Mouse (Mus musculus) A20 (cell line): ENCODE data around the gene Olfr1126.
"Not testable (repeated sequence)": the region's sequence is repeated elsewhere in the genome, so short reads cannot be mapped to it uniquely, and the experiment has no call there.

Experiments used
- DNase-seq: peaks from one replicate; pipeline ENCODE4 v3.0.0-alpha.2; 2011; ENCODE audit warnings: low read depth, low spot score

The Olfr1126 gene

DNA sequence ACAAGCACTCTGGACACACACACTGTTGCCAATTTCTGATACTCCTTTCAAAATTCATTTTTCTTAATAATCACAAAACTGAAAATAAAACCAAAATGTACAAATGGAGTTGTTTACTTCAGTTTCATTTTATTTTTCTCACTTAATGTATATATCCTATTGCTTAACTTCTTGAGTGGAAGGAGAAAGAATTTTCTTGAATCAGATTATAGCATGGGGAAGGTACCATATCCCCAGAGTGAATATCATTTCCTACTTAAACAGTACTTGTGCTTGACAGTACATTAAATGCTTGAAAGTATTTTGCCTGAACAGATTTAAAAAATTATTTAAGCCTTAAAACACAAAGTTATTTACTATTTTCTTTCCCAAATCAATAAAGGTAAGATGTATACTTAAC lies at the start of gene Olfr1126:
TSS of gene Olfr1126 (plus strand) at position 301 of the 400 bp plus-strand sequence.
- no peak for DNase-seq

DNA sequence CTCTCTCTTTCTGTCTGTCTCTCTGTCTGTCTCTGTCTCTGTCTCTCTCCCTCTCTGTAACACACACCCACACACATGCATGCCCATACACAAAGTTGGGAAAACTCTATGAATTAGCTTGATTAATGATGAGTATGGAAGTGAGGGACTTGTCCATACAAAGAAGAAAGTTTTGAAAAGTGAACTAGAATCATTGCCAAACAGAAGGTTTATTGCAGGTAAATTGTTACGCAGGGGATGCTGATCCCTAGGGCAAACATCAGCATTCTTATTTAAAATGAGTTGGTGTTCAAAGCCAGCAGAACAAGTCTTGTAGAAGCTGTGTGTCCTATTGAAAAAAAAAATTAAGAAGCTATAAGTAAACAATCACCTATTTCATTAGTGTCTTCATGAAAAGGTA lies 37.4 kb upstream of the Olfr1126 start, which contains the start of gene Olfr1123:
TSS of gene Olfr1123 (plus strand) at position 301 of the 400 bp plus-strand sequence.
- DNase-seq, result no peak

DNA sequence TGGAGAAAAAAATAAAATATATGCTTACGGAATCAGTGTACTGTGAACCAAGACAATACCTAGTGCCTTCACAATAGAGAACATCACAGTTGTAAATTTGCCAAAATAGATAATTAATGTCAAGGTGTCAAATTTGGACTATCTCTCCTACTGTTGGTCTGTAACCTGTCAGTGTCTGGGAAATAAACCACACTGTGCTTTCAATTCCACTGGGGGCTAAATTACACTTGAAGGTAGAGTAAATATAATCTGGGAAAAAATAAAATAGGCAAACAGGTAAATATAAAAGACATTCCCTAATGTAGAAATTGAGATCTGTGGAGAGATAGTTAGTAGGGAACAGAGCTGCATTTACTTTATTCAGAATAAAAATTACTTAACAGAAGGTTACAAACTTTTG lies 23.8 kb upstream of the Olfr1126 start, which contains the start of gene Olfr1124:
TSS of gene Olfr1124 (plus strand) at position 301 of the 400 bp plus-strand sequence.
- no peak for DNase-seq

DNA sequence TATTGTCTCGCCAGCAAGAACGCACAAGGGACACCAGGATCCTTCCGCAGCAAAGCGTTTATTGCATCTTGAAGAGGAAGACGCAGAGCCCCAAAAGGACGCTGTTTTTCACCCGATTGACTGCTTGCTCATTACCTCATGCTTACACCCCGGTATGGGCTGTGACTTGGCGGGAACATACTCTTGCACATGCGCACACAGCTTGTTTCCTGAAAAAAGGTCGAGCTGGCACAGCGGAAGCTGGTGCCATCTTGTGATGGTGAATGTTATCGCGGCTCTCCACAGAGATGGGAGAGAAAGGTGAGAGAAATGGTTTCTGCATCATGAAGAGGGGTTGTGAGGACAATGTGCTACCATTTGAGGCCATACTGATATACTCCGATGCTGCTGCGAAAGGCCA lies 16.0 kb upstream of the Olfr1126 start:
- no peak for DNase-seq

DNA sequence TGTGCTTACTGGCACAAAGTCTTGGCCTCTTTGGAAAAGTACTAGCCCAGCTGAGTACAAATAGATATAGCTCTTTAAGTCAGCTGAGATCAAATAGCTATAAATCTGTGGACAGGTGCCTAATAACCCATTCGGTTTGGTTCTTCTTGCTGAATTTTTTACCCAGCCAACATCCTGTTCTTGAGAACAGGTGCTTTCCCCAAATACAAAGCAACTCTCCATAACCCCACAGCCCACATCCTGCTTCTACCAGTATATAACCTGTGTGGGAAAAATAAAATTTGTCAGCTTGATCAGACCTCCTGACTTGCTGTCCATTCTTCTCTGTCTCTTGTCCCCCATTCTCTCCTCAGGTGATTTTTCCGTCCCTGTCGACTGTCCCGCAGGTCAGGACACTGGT lies 8.0 kb downstream of the Olfr1126 start:
- DNase-seq, result no peak

DNA sequence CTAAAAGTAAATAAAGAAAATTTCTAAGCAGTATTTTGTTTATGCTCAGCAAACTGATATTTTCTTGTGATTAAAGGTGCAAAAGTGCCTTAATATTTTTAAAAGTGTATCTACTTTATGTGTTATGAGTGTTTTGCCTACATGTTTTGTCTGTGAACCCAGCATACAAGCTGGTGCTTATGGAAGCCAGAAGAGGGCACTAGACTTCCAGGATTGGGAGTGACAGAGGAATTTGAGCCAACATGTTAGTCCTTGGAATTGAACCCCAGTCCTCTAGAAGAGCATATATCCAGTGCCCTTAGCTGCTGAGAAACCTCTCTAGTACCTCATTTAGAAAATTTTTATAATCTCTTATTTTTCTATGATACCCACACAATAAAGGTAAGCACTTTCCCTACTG lies 26.4 kb downstream of the Olfr1126 start:
- no peak for DNase-seq

DNA sequence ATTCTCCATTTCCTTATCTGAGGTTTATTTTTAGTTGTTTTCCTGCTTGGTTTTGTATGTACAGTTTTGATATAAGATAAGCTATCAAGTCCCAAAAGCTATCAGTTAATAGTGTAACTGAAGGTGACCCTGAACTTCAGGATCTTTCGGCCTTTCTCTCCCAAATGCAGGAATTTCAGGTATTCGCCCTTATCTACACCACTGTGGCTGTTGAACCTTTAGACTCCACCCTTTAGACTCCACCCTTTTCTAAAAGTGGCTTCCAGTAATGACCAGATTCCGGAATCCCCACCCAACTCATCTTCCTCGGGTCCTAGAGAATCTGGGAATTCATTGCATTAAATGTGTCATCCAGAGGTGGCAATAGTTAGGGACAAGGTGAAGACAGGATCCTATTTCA lies 27.4 kb downstream of the Olfr1126 start:
- DNase-seq, result no peak

DNA sequence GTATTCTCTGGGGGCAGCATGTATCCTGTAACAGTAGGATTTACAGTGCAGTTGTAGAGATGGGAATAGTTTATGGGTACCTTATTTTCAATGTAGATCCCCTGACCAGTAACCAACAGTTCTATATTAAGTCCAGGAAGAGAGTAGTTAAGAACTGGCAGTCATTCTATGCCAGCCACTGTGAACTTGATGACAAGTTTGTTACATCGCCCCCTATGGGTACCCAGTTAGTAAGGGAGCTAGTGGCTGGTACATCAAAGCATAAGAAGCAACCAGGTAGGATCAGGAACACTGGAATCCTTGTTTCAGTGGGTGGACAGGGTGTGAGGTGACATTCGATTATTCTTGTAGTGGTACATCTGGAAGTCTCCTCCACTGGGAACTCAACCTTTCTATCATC lies 28.5 kb downstream of the Olfr1126 start:
- no peak for DNase-seq

DNA sequence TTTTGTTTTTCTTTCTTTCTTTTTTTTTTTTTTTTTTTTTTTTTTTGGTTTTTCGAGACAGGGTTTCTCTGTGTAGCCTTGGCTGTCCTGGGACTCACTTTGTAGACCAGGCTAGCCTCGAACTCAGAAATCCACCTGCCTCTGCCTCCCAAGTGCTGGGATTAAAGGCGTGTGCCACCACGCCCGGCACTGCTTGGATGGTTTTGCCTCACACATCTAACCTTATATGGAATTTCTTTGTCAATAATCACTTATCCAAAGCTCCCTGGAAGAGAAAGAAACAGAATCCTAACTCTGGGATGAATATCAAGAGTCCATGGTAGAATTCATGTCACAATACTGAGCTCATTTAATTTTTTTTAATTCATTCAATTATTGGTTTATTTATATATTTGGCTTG lies 43.2 kb downstream of the Olfr1126 start, which contains the start of gene Pramel7:
TSS of gene Pramel7 (minus strand) at position 101 of the 400 bp plus-strand sequence.
- not testable (repeated sequence) for DNase-seq

DNA sequence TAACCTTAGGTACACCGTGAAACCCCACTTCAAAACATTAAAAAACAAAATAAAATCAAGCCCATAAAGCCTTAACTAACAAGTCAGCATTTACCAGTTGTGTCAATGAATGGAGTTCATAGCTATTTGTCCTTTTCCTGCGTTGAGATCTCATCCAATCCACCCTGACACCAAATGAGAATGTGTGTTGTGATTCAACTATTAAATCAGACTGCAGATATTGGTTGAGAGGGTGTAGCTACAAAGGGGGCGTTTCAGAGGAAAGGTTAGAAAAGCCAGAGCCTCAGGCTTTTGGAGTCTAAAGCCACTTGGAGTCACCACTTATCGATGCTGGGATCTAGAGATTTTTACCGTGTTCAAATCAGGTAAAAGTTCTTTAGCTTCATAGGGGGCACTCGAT lies 52.5 kb downstream of the Olfr1126 start, which contains the start of gene Pramel6:
TSS of gene Pramel6 (plus strand) at position 301 of the 400 bp plus-strand sequence.
- no peak for DNase-seq
